Mouse (Mus musculus) embryo, embryonic 11 days (tissue): Measurements from ENCODE around the gene Abcc4.

Experiments used
- DNase-seq: peaks from one replicate; pipeline ENCODE4 v3.0.0-alpha.2; 2015

Gene Abcc4

GRCm38 (mm10) chr14:118710945-118711344 is 4.9 kb upstream of the Abcc4 start:
- no peak for DNase-seq

- DNase-seq, result peak; percentile 77
Observed at GRCm38 (mm10) chr14:118709736-118710135, 3.7 kb upstream of the Abcc4 start.

- DNase-seq, result no peak
Observed at GRCm38 (mm10) chr14:118708126-118708525, 2.1 kb upstream of the Abcc4 start.

GRCm38 (mm10) chr14:118706962-118707361 is 943 bp upstream of the Abcc4 start:
- no peak for DNase-seq

GRCm38 (mm10) chr14:118705465-118705807 is 583 bp downstream of the Abcc4 start:
- DNase-seq, result no peak

- no peak for DNase-seq
Observed at GRCm38 (mm10) chr14:118703363-118703762, 2.7 kb downstream of the Abcc4 start.

- no peak for DNase-seq
Observed at GRCm38 (mm10) chr14:118701991-118702608, 3.9 kb downstream of the Abcc4 start.

- no peak for DNase-seq
Observed at GRCm38 (mm10) chr14:118700576-118700975, 5.4 kb downstream of the Abcc4 start.

- DNase-seq, result no peak
Observed at GRCm38 (mm10) chr14:118699963-118700362, 6.1 kb downstream of the Abcc4 start.

GRCm38 (mm10) chr14:118699508-118699907 is 6.5 kb downstream of the Abcc4 start:
- DNase-seq, result no peak

- no peak for DNase-seq
Observed at GRCm38 (mm10) chr14:118696556-118697289, 9.3 kb downstream of the Abcc4 start.

GRCm38 (mm10) chr14:118695866-118696265 is 10.2 kb downstream of the Abcc4 start:
- DNase-seq, result no peak

GRCm38 (mm10) chr14:118694321-118694720 is 11.7 kb downstream of the Abcc4 start:
- no peak for DNase-seq

GRCm38 (mm10) chr14:118691910-118692309 is 14.1 kb downstream of the Abcc4 start:
- DNase-seq, result no peak

GRCm38 (mm10) chr14:118691404-118691803 is 14.6 kb downstream of the Abcc4 start:
- no peak for DNase-seq

- no peak for DNase-seq
Observed at GRCm38 (mm10) chr14:118690921-118691320, 15.1 kb downstream of the Abcc4 start.

- no peak for DNase-seq
Observed at GRCm38 (mm10) chr14:118690336-118690735, 15.7 kb downstream of the Abcc4 start.

- no peak for DNase-seq
Observed at GRCm38 (mm10) chr14:118688643-118689042, 17.4 kb downstream of the Abcc4 start.

GRCm38 (mm10) chr14:118686861-118687260 is 19.2 kb downstream of the Abcc4 start:
- peak; percentile 32 for DNase-seq

GRCm38 (mm10) chr14:118685572-118685971 is 20.4 kb downstream of the Abcc4 start:
- no peak for DNase-seq

GRCm38 (mm10) chr14:118682339-118683034 is 23.5 kb downstream of the Abcc4 start:
- DNase-seq, result no peak

GRCm38 (mm10) chr14:118681087-118681486 is 24.9 kb downstream of the Abcc4 start:
- no peak for DNase-seq

GRCm38 (mm10) chr14:118678279-118678985 is 27.6 kb downstream of the Abcc4 start:
- no peak for DNase-seq
